Mouse (Mus musculus) G1E (cell line): Measurements from ENCODE around the gene Nkg7. TPM values are rescaled to one million over a fixed set of nuclear protein-coding genes. Genes with fewer than 3 reads are reported as not detected.
A peak's percentile ranks its signal among the peaks of the same experiment; 100 is the strongest.
"Not testable (repeated sequence)": the region's sequence is repeated elsewhere in the genome, so short reads cannot be mapped to it uniquely, and the experiment has no call there.

ENCODE experiments used
- ATAC-seq: 2 replicates; pipeline ENCODE4 v1.8.0; 2016; ENCODE audit warnings: mild to moderate bottlenecking; ENCODE audit not compliant: insufficient number of reproducible peaks, poor library complexity, low FRiP score, severe bottlenecking; ENCODE audit errors: extremely low read depth
- DNase-seq: peaks from one replicate; pipeline ENCODE4 v3.0.0; 2012; ENCODE audit warnings: low spot score
- H3K27me3 ChIP-seq: 2 replicates; pipeline ENCODE4 v1.6.1; 2012; ENCODE audit warnings: mild to moderate bottlenecking, low read length, inconsistent platforms; ENCODE audit not compliant: insufficient read depth
- H3K36me3 ChIP-seq: replicated peaks from 2 replicates; pipeline ENCODE3; 2012; ENCODE audit warnings: mild to moderate bottlenecking, inconsistent platforms
- H3K4me1 ChIP-seq: 2 replicates; pipeline ENCODE4 v1.6.1; 2012; ENCODE audit warnings: low read depth, low read length, inconsistent platforms, mixed read lengths; ENCODE audit not compliant: insufficient read depth
- H3K4me3 ChIP-seq: 2 replicates; pipeline ENCODE4 v1.5.1; 2012; ENCODE audit warnings: low read depth, mild to moderate bottlenecking, inconsistent platforms, low read length, moderate library complexity, mixed read lengths
- H3K9me3 ChIP-seq: replicated peaks from 2 replicates; pipeline ENCODE4 v1.6.1; 2012; ENCODE audit warnings: inconsistent platforms
- CTCF ChIP-seq: IDR thresholded peaks from 2 replicates; pipeline ENCODE4 v1.5.1; 2012; ENCODE audit warnings: low read depth, low read length, inconsistent platforms, mixed read lengths
- GATA1 ChIP-seq: IDR thresholded peaks from 2 replicates; pipeline ENCODE4 v1.6.1; 2012; ENCODE audit warnings: borderline replicate concordance, low read length, inconsistent platforms, mixed read lengths
- GATA2 ChIP-seq: IDR thresholded peaks from 2 replicates; pipeline ENCODE4 v1.6.1; 2012; ENCODE audit warnings: low read depth, low read length, inconsistent platforms, borderline replicate concordance
- POLR2AphosphoS5 ChIP-seq: IDR thresholded peaks from 2 replicates; pipeline ENCODE4 v1.6.1; 2012; ENCODE audit warnings: low read depth, low read length, inconsistent platforms; ENCODE audit not compliant: insufficient replicate concordance
- TAL1 ChIP-seq: conservative IDR thresholded peaks from 2 replicates; pipeline ENCODE4 v1.6.1; 2012; ENCODE audit warnings: low read depth, low read length, inconsistent platforms, mixed read lengths
- polyA plus RNA-seq: library from polyadenylated mRNA; stranded (reverse); fragments of >175 nt; gene quantifications from 2 replicates; pipeline ENCODE4 v1.2.3, GENCODE M21; 2012
- total RNA-seq, 2 experiments: library from RNA; stranded (forward) in 1 of 2; stranded (reverse) in 1 of 2; fragments of 200-1000 nt in 1 of 2; fragments of >200 nt in 1 of 2; fragmentation: Nextera tagmentation in 1 of 2; gene quantifications; 2 replicates each; pipeline ENCODE4 v1.2.3; 2014 to 2017

Gene Nkg7
- total and polyA plus RNA-seq, 3 experiments, result not detected

- Histone ChIP-seq H3K4me1 (no peaks in the 10 kb centered on the region), H3K4me3 (no peak overlapping the region), H3K36me3 (no peaks in the 10 kb centered on the region), H3K27me3 (peaks cover 4% of the 10 kb centered on the region; the same call in 1 of the 2 replicates), H3K9me3 (no peaks in the 10 kb centered on the region)
- ATAC-seq, result no peak
- TF ChIP-seq GATA2, result no peak
- TF ChIP-seq GATA1, result no peak
- no peak for TF ChIP-seq TAL1
- no peak for TF ChIP-seq CTCF
- no peak for TF ChIP-seq POLR2AphosphoS5
- no peak for DNase-seq
Measured at GRCm38 (mm10) chr7:43409084-43409483, 27.8 kb upstream of the Nkg7 start.

DNA sequence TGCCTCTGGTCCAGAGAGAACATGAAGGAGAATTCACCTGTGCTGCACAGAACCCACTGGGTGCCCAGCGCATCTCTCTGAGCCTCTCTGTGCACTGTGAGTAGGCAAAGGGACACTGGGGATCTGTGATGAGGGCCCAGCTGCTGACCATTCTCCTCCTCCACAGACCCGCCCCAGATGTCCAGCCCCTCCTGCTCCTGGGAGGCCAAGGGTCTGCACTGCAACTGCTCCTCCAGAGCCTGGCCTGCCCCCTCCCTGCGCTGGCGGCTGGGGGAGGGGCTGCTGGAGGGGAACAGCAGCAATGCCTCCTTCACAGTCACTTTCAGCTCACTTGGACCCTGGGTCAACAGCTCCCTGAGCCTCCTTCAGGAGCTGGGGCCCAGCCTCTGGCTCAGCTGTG is 25.1 kb upstream of the Nkg7 start:
- ATAC-seq, H3K36me3 ChIP-seq, H3K9me3 ChIP-seq, H3K4me1 ChIP-seq, H3K27me3 ChIP-seq, DNase-seq, H3K4me3 ChIP-seq: not testable (repeated sequence)

- no peaks in the 10 kb centered on the region for H3K36me3 ChIP-seq
- no peak for ATAC-seq
- no peak for DNase-seq
- H3K9me3 ChIP-seq, result no peaks in the 10 kb centered on the region
- peaks cover 5% of the 10 kb centered on the region; the same call in 1 of the 2 replicates for H3K27me3 ChIP-seq
- TF ChIP-seq GATA1, result no peak
- no peak for TF ChIP-seq GATA2
- no peak for TF ChIP-seq TAL1
- no peak for TF ChIP-seq POLR2AphosphoS5
- TF ChIP-seq CTCF, result peak; percentile 36; the same call in 1 of the 2 replicates
- no peak overlapping the region for H3K4me3 ChIP-seq
- H3K4me1 ChIP-seq, result peaks cover 5% of the 10 kb centered on the region; the same call in 1 of the 2 replicates
Measured at GRCm38 (mm10) chr7:43417298-43417697, 19.6 kb upstream of the Nkg7 start.

GRCm38 (mm10) chr7:43422995-43423617 is 13.8 kb upstream of the Nkg7 start:
- ATAC-seq (peak; percentile 88), DNase-seq (peak; percentile 61)
- Histone ChIP-seq H3K36me3 (no peaks in the 10 kb centered on the region), H3K9me3 (no peaks in the 10 kb centered on the region), H3K4me3 (no peak overlapping the region), H3K4me1 (no peaks in the 10 kb centered on the region), H3K27me3 (peaks cover under 1% of the 10 kb centered on the region; the same call in 1 of the 2 replicates)
- TF ChIP-seq POLR2AphosphoS5, result no peak
- TF ChIP-seq CTCF, result peak; percentile 97

GRCm38 (mm10) chr7:43423991-43424625 is 12.8 kb upstream of the Nkg7 start:
- H3K9me3 ChIP-seq, result no peaks in the 10 kb centered on the region
- H3K4me3 ChIP-seq, result no peak overlapping the region
- peaks cover 4% of the 10 kb centered on the region; the same call in 1 of the 2 replicates for H3K27me3 ChIP-seq
- H3K4me1 ChIP-seq, result no peaks in the 10 kb centered on the region
- ATAC-seq (no peak), DNase-seq (no peak)
- H3K36me3 ChIP-seq, result no peaks in the 10 kb centered on the region
- TF ChIP-seq GATA1 (no peak), CTCF (no peak), POLR2AphosphoS5 (no peak), TAL1 (no peak), GATA2 (no peak)

GRCm38 (mm10) chr7:43427406-43427805 is 9.5 kb upstream of the Nkg7 start, which contains the start of gene Lim2:
Gene Lim2, plus strand, starts transcription at chr7:43427670.
- peaks cover 17% of the 10 kb centered on the region; the same call in 1 of the 2 replicates for H3K27me3 ChIP-seq
- ATAC-seq, result no peak
- TF ChIP-seq GATA2 (no peak), POLR2AphosphoS5 (no peak), TAL1 (no peak), CTCF (no peak), GATA1 (no peak)
- H3K9me3 ChIP-seq, result no peaks in the 10 kb centered on the region
- H3K4me1 ChIP-seq, result no peaks in the 10 kb centered on the region
- DNase-seq, result no peak
- H3K36me3 ChIP-seq, result no peaks in the 10 kb centered on the region
- no peak within 1 kb of the TSS for H3K4me3 ChIP-seq

DNA sequence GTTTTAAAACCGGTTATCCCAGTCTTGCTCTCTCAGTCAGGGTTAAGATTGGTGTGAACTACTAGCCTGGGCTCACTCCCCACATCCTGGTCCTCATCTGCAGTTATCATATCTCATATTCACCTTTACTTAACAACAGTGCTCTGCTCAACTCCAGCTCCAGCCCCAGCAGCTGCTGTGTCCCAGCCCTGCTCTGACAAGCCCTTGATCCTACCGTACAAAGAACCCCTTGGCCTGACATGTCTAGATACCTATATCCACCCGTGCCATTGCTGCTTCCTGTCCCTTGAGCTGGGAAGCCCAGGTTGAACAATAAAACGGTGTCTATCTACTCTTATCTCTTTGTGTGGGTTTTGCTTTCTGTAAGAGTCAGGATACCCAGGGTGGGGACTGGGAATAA is 7.4 kb upstream of the Nkg7 start:
- ATAC-seq (no peak), DNase-seq (no peak)
- Histone ChIP-seq H3K4me1 (no peaks in the 10 kb centered on the region), H3K27me3 (peaks cover 28% of the 10 kb centered on the region), H3K4me3 (no peak overlapping the region), H3K9me3 (no peaks in the 10 kb centered on the region), H3K36me3 (no peaks in the 10 kb centered on the region)
- no peak for TF ChIP-seq GATA1
- TF ChIP-seq CTCF, result no peak
- TF ChIP-seq POLR2AphosphoS5, result no peak
- TF ChIP-seq GATA2, result no peak
- TF ChIP-seq TAL1, result no peak
